Mouse (Mus musculus) mouse trophoblast stem cell (cell line): Measurements from ENCODE around the gene Tmem243.

Experiments used
- in situ Hi-C, 2 experiments: fragments of 300-500 bp; cut with MseI, MboI; formaldehyde crosslinking; loops; 2 replicates in 1 of 2; 3 replicates in 1 of 2; pipeline ENCODE4 v1.15.1; 2025

Gene Tmem243

DNA sequence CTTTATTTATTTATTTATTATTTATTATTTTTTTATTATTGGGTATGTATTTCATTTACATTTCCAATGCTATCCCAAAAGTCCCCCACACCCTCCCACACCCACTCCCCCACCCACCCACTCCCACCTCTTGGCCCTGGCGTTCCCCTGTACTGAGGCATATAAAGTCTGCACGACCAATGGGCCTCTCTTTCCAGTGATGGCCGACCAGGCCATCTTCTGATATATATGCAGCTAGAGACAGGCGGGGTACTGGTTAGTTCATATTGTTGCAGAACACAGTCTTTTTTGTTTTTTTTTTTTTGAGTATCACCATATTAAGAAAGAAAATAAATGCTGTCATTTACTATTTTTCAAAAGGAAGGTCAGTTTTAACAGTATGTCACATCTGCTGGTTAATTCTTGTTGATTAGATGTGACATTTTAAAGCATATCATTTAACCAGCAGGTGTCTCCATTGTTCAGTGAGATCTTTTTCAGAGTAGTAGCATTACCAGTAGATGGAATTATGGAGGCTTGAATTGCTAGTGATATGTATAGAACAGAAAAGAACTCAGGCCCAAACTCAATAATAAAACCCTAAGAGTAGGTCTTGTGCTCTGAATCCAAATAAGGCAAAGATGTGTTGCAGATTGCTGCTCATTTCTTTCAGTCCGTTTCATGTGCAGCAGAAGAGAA, 69.0 kb downstream of the Tmem243 start:
- in situ Hi-C loops, result loop anchor here (5.0 to 10.0 kb wide), 2 partner anchors 248 to 255 kb away; no protein-coding TSS in a partner anchor

DNA sequence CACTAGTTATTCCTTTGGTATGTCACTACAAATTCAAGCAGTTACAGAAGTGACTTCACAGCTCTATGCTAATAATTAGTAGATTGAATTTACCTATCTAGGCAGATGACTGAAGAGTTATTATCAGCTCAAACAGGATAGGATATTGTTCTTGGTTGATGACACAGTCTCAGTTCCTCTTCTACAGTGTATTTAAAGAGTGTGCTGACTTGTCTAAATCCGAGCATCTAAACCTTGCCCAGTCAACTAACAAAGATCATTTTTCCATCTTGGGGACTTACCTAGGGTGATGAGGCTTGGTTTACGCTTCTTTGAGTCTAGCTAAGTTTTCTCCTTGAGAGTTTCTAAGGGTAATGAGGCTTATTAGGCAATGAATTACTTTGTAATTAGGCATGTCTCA, 72.8 kb downstream of the Tmem243 start:
- in situ Hi-C loops, result loop anchor here in 1 of 2 experiments (10.0 kb wide), 1 partner anchor 252 kb away; no protein-coding TSS in a partner anchor

DNA sequence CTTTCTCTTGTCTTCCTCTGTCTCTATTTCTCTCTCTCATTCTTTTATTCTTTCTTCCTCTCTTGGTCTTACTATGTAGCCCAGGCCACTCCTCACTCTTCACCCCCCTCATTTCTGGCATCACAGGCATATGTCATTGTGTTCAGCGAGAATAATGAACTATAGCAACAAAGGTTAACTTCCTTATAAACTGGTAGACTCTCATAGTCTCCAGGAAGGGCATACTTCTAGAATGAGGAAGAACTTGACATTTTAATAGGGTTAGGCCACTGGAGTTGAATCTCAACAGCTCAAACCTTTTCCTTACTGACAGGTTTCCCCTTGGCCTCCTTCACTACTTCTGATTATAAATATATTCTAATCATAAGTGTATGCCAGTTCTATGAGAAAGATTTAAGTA, 86.0 kb downstream of the Tmem243 start:
- in situ Hi-C loops, result no loop called here
